Mouse (Mus musculus) lung, adult 2 months (tissue): ENCODE results near the gene Adad2.

Experiments
- CTCF ChIP-seq: fragments of 200-500 bp; IDR thresholded peaks from 2 replicates; pipeline ENCODE4 v1.5.1; 2011; ENCODE audit warnings: mild to moderate bottlenecking, low read length, control low read depth; ENCODE audit not compliant: insufficient read depth
- POLR2A ChIP-seq: fragments of 200-500 bp; IDR thresholded peaks from 2 replicates; pipeline ENCODE4 v1.6.1; 2011; ENCODE audit warnings: low read depth, mild to moderate bottlenecking, control low read depth, low read length, borderline replicate concordance; ENCODE audit errors: extremely low read depth

- TF ChIP-seq POLR2A = no peak
- TF ChIP-seq CTCF = peak; percentile 81
Observed at GRCm38 (mm10) chr8:119656709-119657464, 44.3 kb downstream of the Adad2 start.
